Mouse (Mus musculus): ENCODE measurements around the gene Gas1. TPM values are rescaled to one million over a fixed set of nuclear protein-coding genes. Genes with fewer than 3 reads are reported as not detected.

The Gas1 gene
- polyA plus RNA-seq, 1 experiment from 2014 or later, result 36.2 TPM

- Histone ChIP-seq H3K4me3 (ENCODE audit: low read depth, low read length) (no peak overlapping the region), H3K4me2 (no peak overlapping the region), H3K4me1 (ENCODE audit: control insufficient read depth, insufficient read depth, low read length) (peaks cover 8% of the 10 kb centered on the region; the same call in 1 of the 2 replicates), H3K9ac (ENCODE audit: low read depth, low read length) (no peak overlapping the region), H3K27ac (ENCODE audit: low read depth, low read length) (no peak overlapping the region), H3K36me3 (ENCODE audit: control insufficient read depth, insufficient read depth, low read length) (no peaks in the 10 kb centered on the region), H3K9me3 (replicated peaks; ENCODE audit: control insufficient read depth, low read length) (no peaks in the 10 kb centered on the region), H3K27me3 (ENCODE audit: control insufficient read depth, insufficient read depth, low read length) (0 out of 2 replicates have a peak, but pooled peaks cover 4% of the 10 kb centered on the region)
- no peak for ATAC-seq (replicated peaks; ENCODE audit: insufficient number of reproducible peaks, low FRiP score, low TSS enrichment)
- 78% methylated on average over 8 of the region's 8 CpGs for WGBS (ENCODE audit: insufficient replicate concordance)
Measured at GRCm38 (mm10) chr13:60171781-60172180, 5.4 kb downstream of the Gas1 start.

- no peaks in the 10 kb centered on the region for H3K9me3 ChIP-seq (replicated peaks; ENCODE audit: control insufficient read depth, low read length)
- no peak overlapping the region for H3K27ac ChIP-seq (ENCODE audit: low read depth, low read length)
- H3K9ac ChIP-seq (ENCODE audit: low read depth, low read length), result no peak overlapping the region
- 0 out of 2 replicates have a peak, but pooled peaks cover 4% of the 10 kb centered on the region for H3K27me3 ChIP-seq (ENCODE audit: control insufficient read depth, insufficient read depth, low read length)
- H3K4me3 ChIP-seq (ENCODE audit: low read depth, low read length), result no peak overlapping the region
- no peaks in the 10 kb centered on the region for H3K36me3 ChIP-seq (ENCODE audit: control insufficient read depth, insufficient read depth, low read length)
- 77% methylated on average over 21 of the region's 21 CpGs for WGBS (ENCODE audit: insufficient replicate concordance)
- no peak for ATAC-seq (replicated peaks; ENCODE audit: insufficient number of reproducible peaks, low FRiP score, low TSS enrichment)
- peaks cover 8% of the 10 kb centered on the region; the same call in 1 of the 2 replicates for H3K4me1 ChIP-seq (ENCODE audit: control insufficient read depth, insufficient read depth, low read length)
- H3K4me2 ChIP-seq, result no peak overlapping the region
Measured at GRCm38 (mm10) chr13:60170898-60171715, 6.1 kb downstream of the Gas1 start.

GRCm38 (mm10) chr13:60169026-60169425 is 8.1 kb downstream of the Gas1 start:
- Histone ChIP-seq H3K27me3 (ENCODE audit: control insufficient read depth, insufficient read depth, low read length) (no peaks in the 10 kb centered on the region), H3K36me3 (ENCODE audit: control insufficient read depth, insufficient read depth, low read length) (no peaks in the 10 kb centered on the region), H3K4me3 (ENCODE audit: low read depth, low read length) (no peak overlapping the region), H3K27ac (ENCODE audit: low read depth, low read length) (no peak overlapping the region), H3K9ac (ENCODE audit: low read depth, low read length) (no peak overlapping the region), H3K4me2 (no peak overlapping the region), H3K9me3 (replicated peaks; ENCODE audit: control insufficient read depth, low read length) (no peaks in the 10 kb centered on the region), H3K4me1 (ENCODE audit: control insufficient read depth, insufficient read depth, low read length) (peaks cover 6% of the 10 kb centered on the region; the same call in 1 of the 2 replicates)
- no peak for ATAC-seq (replicated peaks; ENCODE audit: insufficient number of reproducible peaks, low FRiP score, low TSS enrichment)
- WGBS (ENCODE audit: insufficient replicate concordance), result 96% methylated on average over 2 of the region's 2 CpGs

GRCm38 (mm10) chr13:60156294-60157126 is 20.7 kb downstream of the Gas1 start:
- Histone ChIP-seq H3K9me3 (replicated peaks; ENCODE audit: control insufficient read depth, low read length) (peaks cover 3% of the 10 kb centered on the region; the same call in 1 of the 2 replicates), H3K27ac (ENCODE audit: low read depth, low read length) (no peak overlapping the region), H3K9ac (ENCODE audit: low read depth, low read length) (no peak overlapping the region), H3K4me3 (ENCODE audit: low read depth, low read length) (no peak overlapping the region), H3K36me3 (ENCODE audit: control insufficient read depth, insufficient read depth, low read length) (no peaks in the 10 kb centered on the region; the same call in 1 of the 2 replicates), H3K4me1 (ENCODE audit: control insufficient read depth, insufficient read depth, low read length) (no peaks in the 10 kb centered on the region; the same call in 1 of the 2 replicates), H3K4me2 (peak overlapping the region; percentile 42), H3K27me3 (ENCODE audit: control insufficient read depth, insufficient read depth, low read length) (no peaks in the 10 kb centered on the region)
- no peak for ATAC-seq (replicated peaks; ENCODE audit: insufficient number of reproducible peaks, low FRiP score, low TSS enrichment)
- WGBS (ENCODE audit: insufficient replicate concordance), result 39% methylated on average over 19 of the region's 19 CpGs

DNA sequence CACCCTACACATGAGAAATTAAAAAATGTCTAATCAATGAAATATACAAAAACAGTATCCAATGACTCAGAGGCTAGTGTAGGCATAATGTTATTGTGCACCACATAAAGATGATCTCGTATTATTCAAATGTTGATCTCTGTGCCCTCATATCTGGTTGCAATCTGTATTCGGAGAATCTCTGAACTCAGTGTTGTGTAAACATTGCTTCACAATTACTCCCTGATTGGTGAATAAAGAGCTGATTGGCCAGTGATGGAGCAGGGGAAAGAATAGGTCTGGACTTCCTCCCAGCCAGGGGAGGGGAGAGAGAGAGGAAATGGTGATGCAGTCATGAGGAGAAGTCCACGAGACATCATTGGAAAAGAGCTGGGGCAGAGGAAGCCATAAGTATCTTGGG is 23.0 kb downstream of the Gas1 start:
- no peak overlapping the region for H3K27ac ChIP-seq (ENCODE audit: low read depth, low read length)
- 80% methylated on average over 3 of the region's 3 CpGs for WGBS (ENCODE audit: insufficient replicate concordance)
- H3K4me2 ChIP-seq, result no peak overlapping the region
- H3K4me1 ChIP-seq (ENCODE audit: control insufficient read depth, insufficient read depth, low read length), result no peaks in the 10 kb centered on the region; the same call in 1 of the 2 replicates
- no peaks in the 10 kb centered on the region; the same call in 1 of the 2 replicates for H3K36me3 ChIP-seq (ENCODE audit: control insufficient read depth, insufficient read depth, low read length)
- peaks cover 3% of the 10 kb centered on the region; the same call in 1 of the 2 replicates for H3K9me3 ChIP-seq (replicated peaks; ENCODE audit: control insufficient read depth, low read length)
- no peaks in the 10 kb centered on the region for H3K27me3 ChIP-seq (ENCODE audit: control insufficient read depth, insufficient read depth, low read length)
- ATAC-seq (replicated peaks; ENCODE audit: insufficient number of reproducible peaks, low FRiP score, low TSS enrichment), result no peak
- H3K4me3 ChIP-seq (ENCODE audit: low read depth, low read length), result no peak overlapping the region
- no peak overlapping the region for H3K9ac ChIP-seq (ENCODE audit: low read depth, low read length)

GRCm38 (mm10) chr13:60148235-60148634 is 28.9 kb downstream of the Gas1 start:
- Histone ChIP-seq H3K4me2 (no peak overlapping the region), H3K4me1 (ENCODE audit: control insufficient read depth, insufficient read depth, low read length) (peaks cover 3% of the 10 kb centered on the region; the same call in 1 of the 2 replicates), H3K27me3 (ENCODE audit: control insufficient read depth, insufficient read depth, low read length) (no peaks in the 10 kb centered on the region), H3K27ac (ENCODE audit: low read depth, low read length) (no peak overlapping the region), H3K9ac (ENCODE audit: low read depth, low read length) (no peak overlapping the region), H3K36me3 (ENCODE audit: control insufficient read depth, insufficient read depth, low read length) (no peaks in the 10 kb centered on the region), H3K4me3 (ENCODE audit: low read depth, low read length) (no peak overlapping the region), H3K9me3 (replicated peaks; ENCODE audit: control insufficient read depth, low read length) (0 out of 2 replicates have a peak, but pooled peaks cover 3% of the 10 kb centered on the region)
- ATAC-seq (replicated peaks; ENCODE audit: insufficient number of reproducible peaks, low FRiP score, low TSS enrichment), result no peak
- WGBS (ENCODE audit: insufficient replicate concordance), result 69% methylated on average over 3 of the region's 3 CpGs

DNA sequence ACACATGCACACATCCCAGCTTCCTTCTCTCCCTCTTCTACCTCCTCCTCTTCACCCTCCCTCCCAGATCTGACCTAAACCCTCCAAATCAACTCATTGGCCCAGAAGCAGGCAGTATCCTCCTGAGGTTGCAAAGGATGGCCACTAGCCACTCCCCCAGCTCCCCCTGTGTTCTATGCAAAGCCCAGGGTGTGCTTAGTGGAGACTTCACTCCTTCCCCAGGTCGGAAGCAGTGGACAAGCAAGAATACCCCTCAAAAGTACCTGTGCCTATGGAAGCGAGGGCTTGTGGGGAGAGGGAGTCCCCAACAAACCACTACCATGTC is 29.3 kb downstream of the Gas1 start:
- Histone ChIP-seq H3K4me3 (ENCODE audit: low read depth, low read length) (peak overlapping the region; percentile 41; the same call in 1 of the 2 replicates), H3K27me3 (ENCODE audit: control insufficient read depth, insufficient read depth, low read length) (no peaks in the 10 kb centered on the region), H3K36me3 (ENCODE audit: control insufficient read depth, insufficient read depth, low read length) (no peaks in the 10 kb centered on the region), H3K27ac (ENCODE audit: low read depth, low read length) (no peak overlapping the region), H3K9ac (ENCODE audit: low read depth, low read length) (peak overlapping the region; percentile 77; the same call in 1 of the 2 replicates), H3K9me3 (replicated peaks; ENCODE audit: control insufficient read depth, low read length) (no peaks in the 10 kb centered on the region), H3K4me1 (ENCODE audit: control insufficient read depth, insufficient read depth, low read length) (peaks cover 3% of the 10 kb centered on the region; the same call in 1 of the 2 replicates), H3K4me2 (peak overlapping the region; percentile 74; the same call in 1 of the 2 replicates)
- ATAC-seq (replicated peaks; ENCODE audit: insufficient number of reproducible peaks, low FRiP score, low TSS enrichment), result no peak
- WGBS (ENCODE audit: insufficient replicate concordance), result 71% methylated on average over 2 of the region's 2 CpGs

GRCm38 (mm10) chr13:60146994-60147856 is 29.9 kb downstream of the Gas1 start:
- 0 out of 2 replicates have a peak, but pooled peaks have one; percentile 39 for ATAC-seq (replicated peaks; ENCODE audit: insufficient number of reproducible peaks, low FRiP score, low TSS enrichment)
- Histone ChIP-seq H3K4me3 (ENCODE audit: low read depth, low read length) (peak overlapping the region; percentile 41), H3K27ac (ENCODE audit: low read depth, low read length) (no peak overlapping the region), H3K27me3 (ENCODE audit: control insufficient read depth, insufficient read depth, low read length) (no peaks in the 10 kb centered on the region), H3K9me3 (replicated peaks; ENCODE audit: control insufficient read depth, low read length) (no peaks in the 10 kb centered on the region), H3K36me3 (ENCODE audit: control insufficient read depth, insufficient read depth, low read length) (no peaks in the 10 kb centered on the region), H3K4me2 (peak overlapping the region; percentile 74), H3K4me1 (ENCODE audit: control insufficient read depth, insufficient read depth, low read length) (peaks cover 3% of the 10 kb centered on the region; the same call in 1 of the 2 replicates), H3K9ac (ENCODE audit: low read depth, low read length) (peak overlapping the region; percentile 77)
- WGBS (ENCODE audit: insufficient replicate concordance), result 2% methylated on average over 21 of the region's 21 CpGs
